Mouse (Mus musculus): Measurements from ENCODE around the gene Sema4g.

GRCm38 (mm10) chr19:44965978-44966377, 22.9 kb upstream of the Sema4g start:
- no peak for TF ChIP-seq POLR2A (IDR thresholded peaks at IDR 0.05; ENCODE audit: insufficient read depth, low read length)
- TF ChIP-seq CTCF (IDR thresholded peaks at IDR 0.05; ENCODE audit: low read depth, low read length): no peak
- no peak for TF ChIP-seq EP300 (IDR thresholded peaks at IDR 0.05; ENCODE audit: insufficient read depth, low read depth, low read length)

Measured in ES-Bruce4 (cell line).